Mouse (Mus musculus) frontal cortex, postnatal 36 days (tissue): ENCODE results near the gene Cdh4.

ENCODE experiments used
- DNase-seq, 2 experiments: peaks; one replicate each; pipeline ENCODE4 v3.0.0; 2022; ENCODE audit warnings: low spot score in 2 of 2

The Cdh4 gene

DNA sequence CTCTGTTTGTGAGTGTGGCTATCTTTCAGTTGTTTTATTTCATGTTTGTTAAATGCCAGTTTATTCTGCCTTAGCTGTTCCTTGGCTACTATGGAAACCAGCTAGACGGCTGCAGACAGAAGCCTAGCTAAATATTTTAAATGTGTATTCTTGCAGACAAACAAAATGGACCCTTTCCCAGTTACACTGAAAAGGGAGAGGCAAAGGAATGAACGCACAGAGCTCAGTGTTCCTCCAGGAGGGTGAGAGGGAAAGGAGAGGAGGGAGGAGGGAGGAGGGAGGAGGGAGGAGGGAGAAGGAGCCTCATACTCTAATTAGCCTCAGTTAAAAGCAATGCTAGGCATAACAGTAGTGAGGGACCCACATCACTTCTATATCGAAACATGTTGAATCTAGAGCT lies 348.5 kb downstream of the Cdh4 start:
- no peak for DNase-seq

DNA sequence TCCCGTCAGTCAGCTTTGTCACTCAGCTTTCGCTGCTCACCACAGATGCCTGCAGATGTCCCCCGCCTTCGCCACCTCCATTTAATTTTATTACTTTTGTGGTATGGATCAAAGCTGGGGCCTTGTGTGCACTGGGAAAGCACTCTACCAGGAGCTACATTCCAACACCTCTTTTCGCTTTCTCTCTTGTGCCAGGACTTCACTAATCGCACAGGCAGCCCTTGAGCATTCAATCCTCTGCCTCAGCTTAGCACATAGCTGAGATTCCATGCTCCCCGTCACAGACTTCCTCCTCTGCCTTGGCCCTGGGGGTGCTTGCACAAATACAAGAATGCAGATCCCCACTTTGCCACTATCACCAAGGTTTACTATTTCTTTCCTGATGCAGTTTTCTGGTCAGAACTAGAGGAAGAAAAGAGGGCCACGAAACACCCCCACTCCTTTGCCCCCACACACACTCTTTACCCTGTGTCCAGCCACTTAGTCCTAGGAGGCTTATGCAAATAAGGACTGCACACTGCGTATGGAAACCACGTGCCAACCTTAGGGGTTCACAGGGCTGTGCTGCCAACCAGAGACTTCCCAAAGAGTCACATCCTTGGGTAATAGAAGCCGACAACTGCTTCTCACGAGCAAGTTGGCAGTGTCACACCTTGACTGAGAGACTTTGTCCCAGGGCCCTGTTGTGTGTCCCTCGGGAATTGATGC lies 350.3 kb downstream of the Cdh4 start:
- no peak for DNase-seq

DNA sequence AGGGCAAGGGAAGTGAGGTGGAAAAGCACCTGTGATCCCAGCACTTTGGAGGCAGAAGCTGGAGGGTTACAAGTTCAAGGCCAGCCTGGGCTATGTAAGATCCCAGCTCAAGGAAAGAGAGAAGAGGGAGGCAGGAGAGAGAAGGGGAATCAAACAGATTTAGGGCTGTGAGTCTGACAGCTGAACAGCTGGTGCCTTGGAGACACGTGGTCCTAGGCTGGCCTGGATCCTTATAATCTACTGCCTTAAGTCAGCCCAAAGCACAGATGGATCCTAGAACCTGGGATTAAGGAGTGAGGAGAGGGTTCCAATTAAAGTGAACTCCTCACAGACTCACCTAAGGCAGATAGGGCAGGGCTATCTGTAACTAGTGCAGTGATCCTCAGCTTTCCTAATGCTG lies 352.1 kb downstream of the Cdh4 start:
- DNase-seq: peak in 1 of 2 experiments; percentile 42

- no peak for DNase-seq
Measured at GRCm38 (mm10) chr2:179795452-179795851, 353.2 kb downstream of the Cdh4 start.

DNA sequence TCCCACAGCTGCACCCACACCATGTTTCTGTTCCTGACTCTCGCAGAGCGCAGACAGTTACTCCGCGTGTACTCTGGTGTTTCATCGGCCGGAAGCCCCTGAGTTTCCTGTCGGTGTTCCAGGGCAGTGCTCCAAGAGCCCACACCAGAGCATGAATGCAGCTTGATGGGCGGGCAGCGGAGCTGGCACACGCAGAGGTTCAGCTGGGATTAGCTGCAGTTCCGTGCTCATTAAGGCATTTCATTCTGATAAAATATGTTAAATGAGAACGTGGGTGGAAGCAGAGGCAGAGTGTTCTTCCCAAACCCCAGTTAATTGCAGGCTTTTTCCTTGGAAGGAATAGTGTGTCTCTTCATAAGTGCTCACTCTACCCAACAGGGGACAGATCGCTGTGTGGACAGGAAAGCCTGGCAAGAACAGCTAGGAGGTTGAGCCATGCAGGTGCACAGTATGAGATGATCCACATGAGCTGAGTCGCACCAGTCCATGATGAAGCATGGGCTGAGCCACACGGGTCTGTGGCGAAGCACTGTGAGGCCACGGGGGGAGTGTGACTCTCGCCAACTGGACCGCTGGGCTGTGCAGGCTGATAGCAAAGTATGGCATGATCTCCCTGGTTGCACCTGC lies 357.8 kb downstream of the Cdh4 start:
- peak; percentile 74 to 80 for DNase-seq

DNA sequence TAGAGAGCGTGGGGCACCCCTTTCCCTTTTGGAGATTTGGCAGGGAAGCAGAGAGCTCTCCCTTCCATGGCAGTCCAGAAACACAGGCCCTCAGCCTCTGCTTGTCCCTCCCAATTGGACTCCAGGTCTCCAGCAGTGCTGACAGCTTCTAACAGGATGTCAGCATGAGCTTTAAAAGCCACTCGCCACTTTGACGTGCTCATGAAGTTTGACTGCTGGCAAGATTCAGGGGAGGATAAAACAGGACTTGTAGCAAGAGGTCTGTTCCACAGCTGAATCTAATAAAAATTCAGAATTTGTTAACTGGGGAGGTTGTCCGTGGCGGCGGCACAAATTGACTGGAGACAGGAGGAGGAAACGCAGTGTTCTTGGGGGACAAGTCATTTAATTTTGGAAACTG lies 358.8 kb downstream of the Cdh4 start:
- DNase-seq: no peak

DNA sequence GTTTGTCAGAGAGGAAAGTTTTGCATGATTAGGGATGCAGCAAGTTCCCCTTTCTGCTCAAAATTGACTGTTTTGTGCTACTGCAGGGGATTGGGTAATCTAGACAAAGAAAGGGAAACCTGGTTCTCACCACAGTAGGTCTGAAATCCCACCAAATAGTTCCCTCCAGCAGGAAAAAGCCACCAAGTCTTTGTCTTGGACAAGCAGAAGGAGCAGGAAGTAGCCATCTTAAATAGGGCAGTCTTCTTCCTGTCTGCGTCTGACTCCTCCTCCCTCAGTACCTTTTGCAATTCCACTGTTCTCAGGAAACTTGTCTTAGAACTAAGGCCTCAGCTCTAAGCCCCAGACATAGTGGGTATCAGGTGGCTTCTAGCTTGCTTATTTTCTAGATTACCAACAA lies 360.2 kb downstream of the Cdh4 start:
- no peak for DNase-seq

GRCm38 (mm10) chr2:179811086-179811485 lies 368.9 kb downstream of the Cdh4 start:
- no peak for DNase-seq

GRCm38 (mm10) chr2:179813035-179813827 lies 371.0 kb downstream of the Cdh4 start:
- DNase-seq: no peak

GRCm38 (mm10) chr2:179824776-179825326 lies 382.6 kb downstream of the Cdh4 start:
- peak; percentile 64 to 79 for DNase-seq

- DNase-seq: no peak
Measured at GRCm38 (mm10) chr2:179828968-179829367, 386.7 kb downstream of the Cdh4 start.

DNA sequence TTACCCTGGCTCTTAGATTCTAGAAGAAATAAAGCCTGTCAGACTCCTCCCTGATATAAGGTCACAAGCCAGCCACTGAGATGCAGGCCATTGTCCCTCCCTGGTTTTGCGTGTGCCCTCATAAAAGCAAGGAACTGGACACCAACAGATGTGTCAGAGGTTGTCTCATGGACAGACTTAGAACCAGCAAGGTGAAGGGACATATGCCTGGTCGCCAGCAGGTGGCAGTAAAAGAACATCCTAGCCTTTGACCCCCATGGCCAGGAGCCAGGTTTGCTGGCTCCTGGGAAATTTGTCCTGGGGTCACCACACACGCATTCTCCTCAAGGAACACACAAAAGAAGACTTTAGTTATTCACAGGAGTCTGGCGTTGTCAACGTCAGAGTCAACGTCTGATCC lies 387.7 kb downstream of the Cdh4 start:
- DNase-seq: no peak

- no peak for DNase-seq
Measured at GRCm38 (mm10) chr2:179834892-179835291, 392.7 kb downstream of the Cdh4 start.

GRCm38 (mm10) chr2:179835570-179835969 lies 393.3 kb downstream of the Cdh4 start:
- no peak for DNase-seq

- DNase-seq: peak; percentile 58 to 72
Measured at GRCm38 (mm10) chr2:179837186-179837585, 395.0 kb downstream of the Cdh4 start.

DNA sequence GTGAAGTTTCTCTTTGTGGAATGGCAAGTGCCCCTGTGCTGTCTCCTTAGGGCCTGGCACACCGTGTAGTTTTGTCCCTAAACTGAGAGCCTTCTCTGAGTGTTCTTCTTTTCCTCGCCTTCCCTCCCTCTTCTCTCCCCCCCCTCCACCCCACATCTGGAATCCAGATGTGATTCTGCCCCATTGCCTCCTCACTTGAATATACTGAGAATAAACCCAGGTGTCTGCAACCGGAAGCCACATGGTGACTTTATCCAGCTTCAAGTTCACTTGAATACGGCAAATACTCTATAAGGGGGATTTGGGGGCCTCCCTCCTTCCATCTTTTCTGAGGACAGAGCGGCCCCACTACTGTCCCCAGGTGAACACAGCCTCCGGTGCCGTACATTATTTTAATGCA lies 395.8 kb downstream of the Cdh4 start:
- no peak for DNase-seq

GRCm38 (mm10) chr2:179842610-179843389 lies 400.6 kb downstream of the Cdh4 start:
- DNase-seq: no peak

DNA sequence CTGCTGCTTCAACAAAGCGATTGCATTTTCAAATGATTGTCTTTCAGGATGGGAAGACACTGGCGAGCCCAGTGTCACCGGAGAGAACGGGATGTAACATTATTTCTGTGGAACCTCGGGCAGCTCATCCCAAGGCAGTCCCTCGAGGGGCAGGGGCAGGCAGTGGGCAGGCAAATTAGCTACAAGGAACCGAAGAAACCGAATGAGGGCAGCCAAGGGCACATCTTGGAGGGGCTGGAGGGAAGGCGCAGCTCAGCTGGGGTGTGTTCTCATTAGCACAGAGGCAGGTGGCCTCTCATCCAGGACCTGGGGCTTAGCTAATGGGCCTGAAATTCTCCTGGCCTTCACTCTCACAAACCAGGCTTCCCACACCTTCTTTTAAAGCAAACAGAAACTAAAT lies 407.5 kb downstream of the Cdh4 start:
- no peak for DNase-seq

- no peak for DNase-seq
Measured at GRCm38 (mm10) chr2:179852169-179852568, 409.9 kb downstream of the Cdh4 start.

GRCm38 (mm10) chr2:179852862-179853261 lies 410.6 kb downstream of the Cdh4 start:
- peak; percentile 61 to 68 for DNase-seq

GRCm38 (mm10) chr2:179853892-179854291 lies 411.7 kb downstream of the Cdh4 start:
- DNase-seq: no peak

DNA sequence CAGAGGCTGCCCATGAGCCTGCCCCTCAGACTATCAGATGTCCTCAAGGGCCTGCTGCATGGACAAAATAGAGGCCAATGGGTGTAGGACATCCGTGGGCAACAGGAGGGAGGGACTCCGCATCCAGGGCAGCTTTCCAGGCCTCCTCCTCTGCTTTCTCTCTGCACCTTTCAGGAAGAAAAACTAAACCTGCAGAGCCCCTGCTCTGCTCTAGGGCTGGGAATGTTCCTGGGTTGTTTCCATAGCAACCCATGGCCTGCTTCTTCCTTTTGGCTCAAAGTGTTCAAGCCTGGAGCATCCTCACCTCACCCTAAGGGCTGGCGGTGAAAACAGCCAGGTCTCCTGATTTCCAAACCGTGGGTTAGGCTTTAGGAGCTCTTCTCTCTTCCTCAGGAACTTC lies 414.9 kb downstream of the Cdh4 start:
- peak in 1 of 2 experiments; percentile 17 for DNase-seq
